Mouse (Mus musculus): ENCODE results near the gene Gm17416. TPM values are rescaled to one million over a fixed set of nuclear protein-coding genes. Genes with fewer than 3 reads are reported as not detected.

Gene Gm17416
- not detected in 2 replicates for polyA plus RNA-seq (2015; fragmentation: Nextera tagmentation; extraction: Ambion mirVana)

DNA sequence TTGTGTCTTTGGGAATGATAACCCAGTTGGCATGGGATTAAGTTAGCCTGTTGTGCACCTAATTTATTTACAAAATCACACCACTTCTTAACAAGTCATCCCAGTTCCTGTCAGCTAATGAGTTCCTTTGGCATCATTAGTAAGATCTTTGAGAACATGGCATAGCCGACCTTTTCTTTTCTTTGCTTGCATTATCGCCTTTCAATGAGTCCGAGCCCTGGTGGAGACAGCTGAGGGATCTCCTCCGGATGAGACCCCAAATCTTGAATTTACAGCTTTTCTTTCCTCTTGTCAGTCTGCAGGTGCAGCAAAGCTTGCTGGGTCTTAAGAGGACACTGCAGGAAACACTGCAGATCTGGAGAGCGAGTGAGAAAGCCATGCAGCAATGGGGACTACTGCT is at the start of gene Gm17416:
Gene Gm17416, plus strand, starts transcription at position 301 of the 400 bp plus-strand sequence.
- Histone ChIP-seq H3K4me2 (replicated peaks) (no peak within 1 kb of the TSS), H3K9me3 (replicated peaks) (no peaks in the 10 kb centered on the region), H3K36me3 (no peaks in the 10 kb centered on the region), H3K9ac (no peak within 1 kb of the TSS), H3K4me1 (no peaks in the 10 kb centered on the region), H3K27ac (replicated peaks) (no peak within 1 kb of the TSS), H3K4me3 (replicated peaks) (no peak within 1 kb of the TSS), H3K27me3 (no peaks in the 10 kb centered on the region)
- 88% methylated on average over 5 of the region's 5 CpGs for WGBS
- no peak for ATAC-seq (ENCODE audit: insufficient number of reproducible peaks, low FRiP score, low TSS enrichment, low read depth)

DNA sequence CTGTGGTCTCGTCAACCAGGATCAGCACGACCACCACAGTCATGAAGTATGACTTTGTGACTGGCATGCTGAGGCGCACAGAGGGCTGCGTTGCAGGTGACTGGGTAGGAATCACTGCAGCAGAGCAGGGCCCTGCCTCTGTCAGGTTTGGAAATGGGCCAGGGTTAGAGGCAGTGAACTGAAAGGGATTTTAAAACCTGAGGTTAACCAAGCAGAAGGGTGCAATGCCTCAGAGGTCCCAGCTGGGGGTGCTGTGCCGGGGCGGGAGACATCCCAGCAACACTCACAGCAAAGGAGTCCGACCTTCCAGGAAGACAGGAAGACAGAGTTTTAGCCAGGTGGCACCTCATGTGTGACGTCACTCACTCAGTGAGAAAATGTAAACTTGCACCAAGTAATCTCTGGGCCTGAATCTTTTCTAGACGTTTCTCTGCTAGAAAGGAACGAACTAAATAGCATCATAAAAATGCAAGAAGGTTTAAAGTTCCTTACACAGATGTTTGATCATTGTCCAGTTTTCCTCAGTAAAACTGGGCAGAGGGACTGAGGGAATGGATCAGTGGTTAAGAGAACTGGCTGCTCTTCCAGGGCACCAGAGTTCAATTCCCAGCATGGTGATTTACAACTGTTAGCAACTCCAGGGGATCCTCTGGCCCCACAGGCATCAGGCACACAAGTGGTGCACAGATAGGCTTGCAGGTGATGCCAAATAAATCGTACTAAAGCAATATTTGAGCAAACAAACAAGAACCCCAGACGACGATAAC is 29.0 kb upstream of the Gm17416 start, which contains the start of gene Defb29:
Gene Defb29, minus strand, starts transcription at position 155 of the 767 bp plus-strand sequence.
- Histone ChIP-seq H3K27ac (replicated peaks) (no peak within 1 kb of the TSS), H3K4me2 (replicated peaks) (no peak within 1 kb of the TSS), H3K9ac (no peak within 1 kb of the TSS), H3K9me3 (replicated peaks) (no peaks in the 10 kb centered on the region), H3K4me1 (no peaks in the 10 kb centered on the region), H3K27me3 (no peaks in the 10 kb centered on the region), H3K4me3 (replicated peaks) (no peak within 1 kb of the TSS), H3K36me3 (no peaks in the 10 kb centered on the region)
- WGBS: 48% methylated on average over 13 of the region's 13 CpGs
- ATAC-seq (ENCODE audit: insufficient number of reproducible peaks, low FRiP score, low TSS enrichment, low read depth): no peak

DNA sequence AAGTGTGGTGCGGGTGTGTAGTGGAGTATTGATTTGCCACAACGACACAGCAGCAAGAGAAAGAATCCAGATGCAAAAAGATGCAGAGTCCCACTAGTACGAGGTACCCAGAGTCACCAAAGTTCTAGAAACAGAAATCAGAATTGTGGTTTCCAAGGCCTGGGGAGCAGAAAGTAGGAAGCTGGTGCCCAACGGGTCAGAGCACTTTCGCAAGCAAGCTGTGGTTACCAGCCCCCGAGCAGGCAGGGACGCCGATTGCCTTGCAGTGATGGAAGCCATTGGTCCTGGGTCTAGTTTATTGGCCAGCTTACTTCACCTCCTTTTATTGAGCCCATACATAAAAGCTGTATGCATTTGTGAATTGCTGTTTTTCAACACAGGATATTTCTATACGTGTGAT is 27.2 kb upstream of the Gm17416 start:
- 76% methylated on average over 9 of the region's 9 CpGs for WGBS
- no peaks in the 10 kb centered on the region for H3K9me3 ChIP-seq (replicated peaks)

GRCm38 (mm10) chr2:152542897-152543296 is 26.2 kb upstream of the Gm17416 start:
- no peaks in the 10 kb centered on the region for H3K9me3 ChIP-seq (replicated peaks)
- no peaks in the 10 kb centered on the region for H3K27me3 ChIP-seq
- H3K4me2 ChIP-seq (replicated peaks): no peak overlapping the region
- no peak overlapping the region for H3K4me3 ChIP-seq (replicated peaks)
- WGBS: 79% methylated on average over 2 of the region's 2 CpGs
- H3K9ac ChIP-seq: no peak overlapping the region
- no peaks in the 10 kb centered on the region for H3K36me3 ChIP-seq
- ATAC-seq (ENCODE audit: insufficient number of reproducible peaks, low FRiP score, low TSS enrichment, low read depth): no peak
- H3K27ac ChIP-seq (replicated peaks): no peak overlapping the region
- no peaks in the 10 kb centered on the region for H3K4me1 ChIP-seq

More for the DNA sequence above, 27.2 kb upstream of the Gm17416 start:
- H3K27me3 ChIP-seq: no peaks in the 10 kb centered on the region
- H3K4me3 ChIP-seq (replicated peaks): no peak overlapping the region
- H3K27ac ChIP-seq (replicated peaks): no peak overlapping the region
- no peak for ATAC-seq (ENCODE audit: insufficient number of reproducible peaks, low FRiP score, low TSS enrichment, low read depth)
- no peak overlapping the region for H3K4me2 ChIP-seq (replicated peaks)
- no peak overlapping the region for H3K9ac ChIP-seq
- no peaks in the 10 kb centered on the region for H3K4me1 ChIP-seq
- no peaks in the 10 kb centered on the region for H3K36me3 ChIP-seq

DNA sequence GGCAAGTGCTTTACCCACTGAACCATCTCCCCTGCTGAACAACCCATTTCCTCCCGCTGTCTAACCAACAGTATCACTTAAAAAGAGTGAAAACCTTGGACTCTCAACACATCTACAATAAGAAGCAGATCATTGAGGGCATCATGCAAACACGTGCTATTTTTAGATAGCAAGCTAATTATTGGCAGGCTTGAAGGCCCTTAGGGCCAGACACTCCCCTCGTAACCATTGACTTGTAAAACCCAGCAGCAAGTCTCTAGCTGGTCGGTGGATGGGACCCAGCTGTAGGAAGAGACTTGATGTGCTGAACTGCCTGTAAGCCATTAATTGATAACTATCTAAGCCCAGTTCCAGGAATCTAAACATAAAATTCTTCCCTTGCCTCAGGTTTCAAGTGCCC is 25.7 kb upstream of the Gm17416 start:
- Histone ChIP-seq H3K4me1 (no peaks in the 10 kb centered on the region), H3K9me3 (replicated peaks) (no peaks in the 10 kb centered on the region), H3K9ac (no peak overlapping the region), H3K4me2 (replicated peaks) (no peak overlapping the region), H3K4me3 (replicated peaks) (no peak overlapping the region), H3K27me3 (no peaks in the 10 kb centered on the region), H3K36me3 (no peaks in the 10 kb centered on the region), H3K27ac (replicated peaks) (no peak overlapping the region)
- no peak for ATAC-seq (ENCODE audit: insufficient number of reproducible peaks, low FRiP score, low TSS enrichment, low read depth)
- 67% methylated on average over 4 of the region's 4 CpGs for WGBS

- H3K9ac ChIP-seq: no peak overlapping the region
These were observed 24.4 kb upstream of the Gm17416 start for GRCm38 (mm10) chr2:152544691-152545090.

DNA sequence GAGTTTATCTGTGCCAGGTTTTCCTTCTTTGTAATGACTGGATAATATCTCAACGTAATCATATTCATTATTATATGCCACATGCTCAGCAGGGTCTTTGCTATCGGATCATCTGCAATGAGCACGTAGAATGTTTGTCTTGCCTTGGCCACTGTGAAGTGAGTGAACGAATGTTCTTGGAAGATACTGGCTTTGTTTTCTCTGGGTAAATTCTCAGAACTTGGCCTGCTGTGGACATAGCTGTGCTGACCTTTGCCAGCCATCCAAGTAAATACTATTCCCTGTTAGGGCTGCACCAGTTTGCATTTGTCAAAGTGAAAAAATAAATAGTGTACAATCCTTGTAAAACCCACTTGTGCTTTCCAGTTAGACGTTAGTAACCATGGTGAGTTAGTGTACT is 21.0 kb upstream of the Gm17416 start:
- no peak overlapping the region for H3K27ac ChIP-seq (replicated peaks)
- no peaks in the 10 kb centered on the region for H3K4me1 ChIP-seq
- ATAC-seq (ENCODE audit: insufficient number of reproducible peaks, low FRiP score, low TSS enrichment, low read depth): no peak
- H3K9me3 ChIP-seq (replicated peaks): no peaks in the 10 kb centered on the region
- no peaks in the 10 kb centered on the region for H3K27me3 ChIP-seq
- H3K9ac ChIP-seq: no peak overlapping the region
- 71% methylated on average over 5 of the region's 5 CpGs for WGBS
- no peak overlapping the region for H3K4me3 ChIP-seq (replicated peaks)
- H3K36me3 ChIP-seq: no peaks in the 10 kb centered on the region
- no peak overlapping the region for H3K4me2 ChIP-seq (replicated peaks)

More at GRCm38 (mm10) chr2:152544691-152545090, 24.4 kb upstream of the Gm17416 start:
- no peak for ATAC-seq (ENCODE audit: insufficient number of reproducible peaks, low FRiP score, low TSS enrichment, low read depth)
- no peak overlapping the region for H3K4me2 ChIP-seq (replicated peaks)
- no peaks in the 10 kb centered on the region for H3K4me1 ChIP-seq
- no peaks in the 10 kb centered on the region for H3K9me3 ChIP-seq (replicated peaks)
- WGBS: 8% methylated on average over 4 of the region's 4 CpGs
- no peak overlapping the region for H3K27ac ChIP-seq (replicated peaks)
- H3K4me3 ChIP-seq (replicated peaks): no peak overlapping the region
- no peaks in the 10 kb centered on the region for H3K36me3 ChIP-seq
- no peaks in the 10 kb centered on the region for H3K27me3 ChIP-seq

DNA sequence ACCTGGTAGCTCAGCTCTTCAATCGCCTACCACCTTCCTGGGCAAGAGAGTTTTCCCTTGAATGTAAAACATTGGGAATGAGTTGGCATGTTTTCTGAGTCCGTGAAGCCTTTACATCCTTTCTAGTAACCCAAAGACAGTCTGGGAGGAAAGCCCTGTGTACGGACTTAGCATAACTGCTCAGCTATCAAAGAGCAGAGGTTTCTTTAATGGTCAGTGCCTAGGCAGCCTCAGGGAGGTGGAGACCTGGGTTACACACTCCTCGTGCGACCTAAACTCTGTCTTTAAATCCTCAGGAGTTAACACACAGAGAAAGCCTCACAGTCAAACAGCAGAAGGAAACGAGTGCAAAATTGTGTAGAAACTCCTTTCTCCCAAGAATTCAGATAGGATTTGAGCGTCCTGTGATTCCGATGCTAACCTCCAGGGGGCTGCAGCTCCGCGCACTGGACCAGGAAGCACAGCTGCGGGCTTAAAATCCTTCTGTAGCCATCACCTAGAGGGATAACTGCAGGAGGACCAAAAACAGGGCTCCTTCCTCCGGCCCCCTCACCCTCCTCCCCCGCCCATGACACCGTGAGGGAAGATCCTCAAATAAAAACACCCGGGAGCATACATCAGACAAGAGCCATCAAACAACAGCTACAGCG is 15.2 kb upstream of the Gm17416 start:
- H3K9me3 ChIP-seq (replicated peaks): no peaks in the 10 kb centered on the region
- no peaks in the 10 kb centered on the region for H3K27me3 ChIP-seq
- H3K9ac ChIP-seq: no peak overlapping the region
- no peak for ATAC-seq (ENCODE audit: insufficient number of reproducible peaks, low FRiP score, low TSS enrichment, low read depth)
- H3K27ac ChIP-seq (replicated peaks): no peak overlapping the region
- WGBS: 12% methylated on average over 16 of the region's 16 CpGs
- H3K4me2 ChIP-seq (replicated peaks): peak overlapping the region; percentile 40
- H3K4me3 ChIP-seq (replicated peaks): no peak overlapping the region
- H3K36me3 ChIP-seq: no peaks in the 10 kb centered on the region
- no peaks in the 10 kb centered on the region for H3K4me1 ChIP-seq

GRCm38 (mm10) chr2:152556655-152557054 is 12.5 kb upstream of the Gm17416 start:
- no peaks in the 10 kb centered on the region for H3K36me3 ChIP-seq
- H3K27ac ChIP-seq (replicated peaks): no peak overlapping the region
- H3K4me1 ChIP-seq: no peaks in the 10 kb centered on the region
- no peak overlapping the region for H3K9ac ChIP-seq
- H3K9me3 ChIP-seq (replicated peaks): no peaks in the 10 kb centered on the region
- H3K4me3 ChIP-seq (replicated peaks): no peak overlapping the region
- H3K27me3 ChIP-seq: no peaks in the 10 kb centered on the region
- ATAC-seq (ENCODE audit: insufficient number of reproducible peaks, low FRiP score, low TSS enrichment, low read depth): no peak
- WGBS: 78% methylated on average over 7 of the region's 7 CpGs
- H3K4me2 ChIP-seq (replicated peaks): no peak overlapping the region

GRCm38 (mm10) chr2:152569881-152570280 is 743 bp downstream of the Gm17416 start:
- Histone ChIP-seq H3K9me3 (replicated peaks) (no peaks in the 10 kb centered on the region), H3K27me3 (no peaks in the 10 kb centered on the region), H3K4me2 (replicated peaks) (no peak overlapping the region), H3K4me3 (replicated peaks) (no peak overlapping the region), H3K27ac (replicated peaks) (no peak overlapping the region), H3K4me1 (no peaks in the 10 kb centered on the region), H3K9ac (no peak overlapping the region), H3K36me3 (no peaks in the 10 kb centered on the region)
- ATAC-seq (ENCODE audit: insufficient number of reproducible peaks, low FRiP score, low TSS enrichment, low read depth): no peak
- WGBS: 79% methylated on average over 4 of the region's 4 CpGs

DNA sequence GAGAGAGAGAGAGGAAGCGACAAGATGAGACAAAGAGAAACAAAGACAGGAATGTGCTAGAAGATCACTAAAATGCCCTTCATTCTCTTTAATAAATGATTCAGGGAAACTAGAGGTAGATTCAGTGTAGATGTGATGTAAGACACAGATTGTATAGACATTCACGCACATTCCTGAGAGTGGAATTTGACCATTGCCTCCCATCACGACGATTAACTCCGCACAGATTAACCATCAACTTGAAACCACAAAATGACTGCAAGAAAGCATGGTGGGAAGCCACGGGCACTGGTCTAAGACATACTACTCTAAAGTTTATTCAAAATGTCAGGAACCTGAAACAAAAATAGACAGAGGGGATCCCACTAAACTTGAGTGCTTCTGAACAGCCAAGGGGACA is 1.2 kb downstream of the Gm17416 start:
- Histone ChIP-seq H3K27me3 (no peaks in the 10 kb centered on the region), H3K27ac (replicated peaks) (no peak overlapping the region), H3K36me3 (no peaks in the 10 kb centered on the region), H3K4me2 (replicated peaks) (no peak overlapping the region), H3K9ac (no peak overlapping the region), H3K4me1 (no peaks in the 10 kb centered on the region), H3K4me3 (replicated peaks) (no peak overlapping the region), H3K9me3 (replicated peaks) (no peaks in the 10 kb centered on the region)
- WGBS: 61% methylated on average over 6 of the region's 6 CpGs
- ATAC-seq (ENCODE audit: insufficient number of reproducible peaks, low FRiP score, low TSS enrichment, low read depth): no peak
